Mouse (Mus musculus) urinary bladder, postnatal 4 days (tissue): ENCODE data around the gene Nadk.

Experiments used
- DNase-seq, 2 experiments: peaks; one replicate each; pipeline ENCODE4 v3.0.0; 2021 to 2022; ENCODE audit warnings: low spot score in 2 of 2

Gene Nadk

DNA sequence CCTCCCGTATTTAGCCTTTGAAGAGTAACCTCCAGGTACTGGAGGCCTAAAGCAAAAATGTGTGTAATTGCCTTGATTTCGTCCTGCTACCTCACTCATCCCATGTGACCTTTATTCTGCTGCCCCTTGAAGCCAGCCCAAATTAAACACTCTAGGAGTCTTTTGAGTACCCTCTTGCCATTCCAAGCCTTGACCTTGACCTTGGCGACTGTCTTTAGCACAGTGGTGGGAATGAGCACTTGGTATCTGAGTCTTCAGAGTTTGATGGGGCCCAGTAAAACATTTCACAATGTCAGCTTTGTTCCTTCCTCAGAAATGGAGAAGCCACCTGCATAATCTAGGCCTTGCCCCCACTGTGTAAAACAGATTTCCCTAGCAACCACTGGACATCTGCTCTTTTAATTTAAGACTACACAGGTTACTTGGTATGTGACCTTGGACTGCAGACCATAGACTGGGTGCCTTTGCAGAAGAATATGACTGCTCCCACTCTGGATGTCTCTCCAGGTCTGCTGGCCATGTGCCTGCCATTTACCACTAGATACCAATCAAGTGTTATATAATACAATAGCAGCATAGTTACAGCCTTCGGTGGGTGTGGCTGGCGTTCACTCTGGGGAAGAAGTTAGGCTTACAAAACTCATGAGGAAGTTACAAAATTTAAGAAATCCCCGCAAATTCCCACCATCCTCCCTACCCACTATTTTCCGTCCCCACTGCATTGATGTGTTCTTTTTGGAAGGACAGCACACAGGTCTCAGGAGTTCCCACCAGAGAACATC is at the start of gene Nadk:
Nadk (plus strand) TSS at position 718 of the 782 bp plus-strand sequence.
- DNase-seq: no peak

DNA sequence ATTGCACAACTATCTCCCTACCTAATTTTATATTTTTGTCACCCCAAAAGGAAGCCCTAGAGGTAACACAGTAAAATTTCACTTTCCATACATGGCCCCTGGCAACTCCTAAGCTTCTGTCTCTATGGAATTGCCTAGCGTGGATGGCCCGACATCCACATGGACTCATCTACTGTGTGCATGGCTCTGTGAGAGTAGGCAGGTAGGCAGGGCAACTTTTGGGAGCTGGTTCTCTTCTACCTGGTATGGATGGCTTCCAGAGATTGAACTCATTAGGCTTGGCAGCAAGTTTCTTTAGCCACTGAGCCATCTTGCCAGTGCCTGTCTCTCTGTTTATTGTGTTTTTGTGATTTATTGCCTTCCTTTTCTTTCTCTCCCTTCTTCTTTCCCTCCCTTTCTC is 47.4 kb upstream of the Nadk start:
- no peak for DNase-seq

DNA sequence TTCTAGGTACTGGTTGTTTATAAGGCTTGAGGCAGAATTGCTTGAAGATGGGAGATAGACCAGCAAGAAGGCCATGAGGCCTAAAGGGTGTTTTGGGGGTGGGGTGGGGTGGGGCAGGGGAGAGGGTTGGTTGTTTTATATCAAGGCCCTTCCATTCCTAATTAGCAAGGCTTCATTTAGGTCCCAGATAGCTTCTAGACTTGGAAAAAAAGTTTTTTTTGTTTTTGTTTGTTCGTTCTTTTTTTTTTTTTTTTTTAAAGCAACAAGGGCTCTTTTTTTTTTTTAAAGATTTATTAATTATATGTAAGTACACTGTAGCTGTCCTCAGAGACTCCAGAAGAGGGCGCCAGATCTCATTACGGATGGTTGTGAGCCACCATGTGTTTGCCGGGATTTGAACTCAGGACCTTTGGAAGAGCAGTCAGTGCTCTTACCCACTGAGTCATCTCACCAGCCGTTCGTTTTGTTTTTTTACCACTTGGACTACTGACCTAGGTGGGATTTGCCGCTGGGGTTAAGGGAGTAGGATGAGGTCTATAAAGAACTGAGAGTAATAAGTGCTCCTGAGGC is 44.1 kb upstream of the Nadk start:
- DNase-seq: no peak

GRCm38 (mm10) chr4:155522327-155522726 is 39.9 kb upstream of the Nadk start:
- DNase-seq: no peak

GRCm38 (mm10) chr4:155525751-155526150 is 36.4 kb upstream of the Nadk start:
- no peak for DNase-seq

- DNase-seq: no peak
Observed at GRCm38 (mm10) chr4:155529294-155529693, 32.9 kb upstream of the Nadk start.

- no peak for DNase-seq
Observed at GRCm38 (mm10) chr4:155549993-155550392, 12.2 kb upstream of the Nadk start.

DNA sequence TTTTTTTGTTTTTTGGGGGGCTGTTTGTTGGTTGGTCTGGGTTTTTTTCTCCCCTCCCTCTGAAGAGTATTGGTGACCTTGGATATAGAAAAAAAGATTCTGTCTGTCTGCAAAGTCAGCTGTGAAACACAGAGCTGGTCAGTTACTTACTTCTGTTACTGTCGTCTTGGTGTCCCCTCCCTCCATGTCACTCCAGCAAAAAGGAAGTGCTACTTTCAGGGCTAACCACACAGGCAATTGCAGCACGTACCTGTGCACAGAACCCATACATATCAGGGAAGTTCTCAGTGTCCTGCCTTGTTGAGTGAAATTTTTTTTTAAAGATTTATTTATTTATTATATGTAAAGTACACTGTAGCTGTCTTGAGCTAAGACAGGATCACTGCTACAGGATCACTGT is 11.7 kb upstream of the Nadk start:
- DNase-seq: no peak

DNA sequence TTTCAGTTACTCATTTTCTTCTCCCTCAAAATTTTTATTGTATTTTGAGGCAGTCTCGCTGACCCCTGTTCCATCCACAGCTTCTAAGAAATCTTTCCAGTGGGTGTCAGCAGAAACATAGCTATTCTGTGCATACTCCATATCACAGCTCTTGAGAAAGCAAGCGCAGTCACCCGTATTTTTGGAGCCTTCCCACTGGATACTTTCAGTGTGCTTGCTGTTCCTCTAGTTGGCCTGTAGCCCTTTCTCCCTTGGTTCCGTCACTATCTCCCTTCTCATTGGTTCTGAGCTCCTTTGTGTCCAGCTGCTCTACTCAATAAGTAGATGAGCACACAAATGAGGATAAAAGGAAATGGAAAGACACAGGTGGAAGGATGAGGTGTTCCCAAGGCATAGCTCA is 11.1 kb upstream of the Nadk start:
- no peak for DNase-seq

DNA sequence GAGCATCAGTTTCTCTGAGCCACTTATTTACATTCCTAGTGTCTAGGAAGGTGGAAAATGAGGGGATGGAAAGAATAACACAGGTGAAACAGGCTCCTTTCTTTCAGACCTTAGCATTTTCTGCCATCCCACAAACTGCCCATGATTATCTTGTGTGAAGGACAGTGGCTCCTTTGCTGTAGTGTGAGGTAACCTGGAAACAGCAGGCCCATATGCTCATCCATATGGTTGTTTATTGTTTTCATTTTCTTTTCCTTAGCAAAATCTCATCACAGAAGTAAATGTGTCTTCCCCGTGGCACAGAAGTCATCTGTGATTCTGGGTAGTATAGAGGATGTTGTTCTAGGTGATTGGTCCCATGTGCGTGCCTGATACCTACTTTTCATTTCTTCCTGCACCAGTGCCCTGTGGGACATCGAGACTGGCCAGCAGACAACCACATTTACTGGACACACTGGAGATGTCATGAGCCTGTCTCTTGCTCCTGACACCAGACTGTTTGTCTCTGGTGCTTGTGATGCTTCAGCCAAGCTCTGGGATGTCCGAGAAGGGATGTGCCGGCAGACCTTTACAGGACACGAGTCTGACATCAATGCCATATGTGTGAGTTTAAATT is 9.2 kb upstream of the Nadk start:
- no peak for DNase-seq

- DNase-seq: no peak
Observed at GRCm38 (mm10) chr4:155554880-155555279, 7.3 kb upstream of the Nadk start.

DNA sequence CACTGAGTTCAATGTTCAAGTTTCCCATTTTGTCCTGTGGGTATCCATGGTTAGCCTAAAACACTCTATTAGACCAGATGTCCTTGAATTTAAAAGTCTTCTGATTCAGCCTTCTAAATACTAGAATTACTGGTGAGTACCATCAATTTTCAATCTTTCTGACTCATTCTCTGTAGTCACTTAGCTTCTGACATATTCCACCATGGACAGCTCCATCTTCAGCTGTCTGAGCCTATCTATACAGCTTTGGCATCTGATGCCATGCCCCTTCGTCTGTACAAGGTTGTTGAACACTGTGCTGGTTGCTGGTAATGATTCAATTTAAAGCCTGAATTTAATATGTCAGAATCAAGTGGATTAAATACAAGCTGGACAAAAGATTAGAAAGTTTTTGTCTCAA is 6.7 kb upstream of the Nadk start:
- DNase-seq: no peak

DNA sequence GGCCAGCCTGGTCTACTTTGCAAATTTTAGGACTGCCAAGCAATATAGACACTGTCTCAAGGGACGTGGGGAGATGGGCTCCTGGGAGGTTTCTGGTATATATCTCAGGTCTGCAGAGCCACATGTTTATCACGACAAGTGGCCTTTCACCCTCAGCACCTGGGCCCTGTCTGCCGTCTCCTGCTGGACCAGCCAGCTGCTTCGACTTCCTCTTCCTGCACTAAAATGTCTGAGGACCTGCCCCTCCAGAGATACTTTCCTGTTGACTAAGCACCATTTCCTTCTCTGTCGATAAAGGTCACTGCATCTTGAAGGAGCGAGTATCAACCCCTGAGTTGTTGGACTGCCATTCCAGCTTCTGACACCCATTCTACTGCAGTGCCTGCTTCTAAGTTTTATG is 2.7 kb upstream of the Nadk start:
- no peak for DNase-seq

- DNase-seq: no peak
Observed at GRCm38 (mm10) chr4:155560932-155561331, 1.2 kb upstream of the Nadk start.

- DNase-seq: peak; percentile 65 to 69
Observed at GRCm38 (mm10) chr4:155562725-155563399, 684 bp downstream of the Nadk start.

DNA sequence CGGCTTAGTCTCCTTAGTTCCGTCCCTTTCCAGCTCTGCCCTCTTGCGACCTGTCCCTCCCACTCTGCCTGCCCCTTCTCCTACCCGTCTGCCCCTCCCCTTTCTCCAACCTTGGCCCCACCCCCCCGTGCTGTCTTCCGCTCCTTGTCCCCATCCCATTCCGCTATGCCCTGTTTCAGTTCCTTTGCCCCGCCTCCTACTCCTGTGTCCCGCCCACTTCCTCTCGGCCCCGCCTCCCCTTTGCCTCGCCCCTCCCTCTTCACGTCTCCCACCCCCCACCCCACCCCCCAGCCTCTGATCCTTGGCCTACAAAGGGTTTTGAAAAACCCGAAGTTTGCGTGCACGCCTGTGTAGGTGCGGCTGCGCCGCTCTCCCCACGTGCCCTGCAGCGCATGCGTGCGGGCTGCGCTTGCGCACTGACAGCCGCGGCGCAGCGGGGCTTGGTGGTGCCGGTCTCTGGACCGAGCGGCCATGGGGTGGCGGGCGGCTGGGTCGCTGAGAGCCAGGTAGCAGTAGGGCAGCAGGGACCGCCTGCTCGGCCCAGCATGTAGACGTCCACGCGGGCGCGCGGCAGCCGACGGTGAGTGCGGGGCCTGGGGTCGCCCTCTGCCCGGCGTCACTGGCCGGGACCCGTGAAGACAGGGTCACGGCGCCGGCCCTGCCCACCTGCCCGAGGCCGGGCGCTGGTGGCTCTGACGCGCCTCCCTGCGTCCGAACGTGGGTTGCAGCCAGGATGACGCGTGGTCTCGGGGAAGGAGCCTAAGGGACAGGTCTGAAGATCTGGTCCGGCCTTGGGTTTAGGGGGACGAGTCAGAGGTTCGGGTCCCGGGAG is 1.4 kb downstream of the Nadk start:
- peak; percentile 96 to 97 for DNase-seq

DNA sequence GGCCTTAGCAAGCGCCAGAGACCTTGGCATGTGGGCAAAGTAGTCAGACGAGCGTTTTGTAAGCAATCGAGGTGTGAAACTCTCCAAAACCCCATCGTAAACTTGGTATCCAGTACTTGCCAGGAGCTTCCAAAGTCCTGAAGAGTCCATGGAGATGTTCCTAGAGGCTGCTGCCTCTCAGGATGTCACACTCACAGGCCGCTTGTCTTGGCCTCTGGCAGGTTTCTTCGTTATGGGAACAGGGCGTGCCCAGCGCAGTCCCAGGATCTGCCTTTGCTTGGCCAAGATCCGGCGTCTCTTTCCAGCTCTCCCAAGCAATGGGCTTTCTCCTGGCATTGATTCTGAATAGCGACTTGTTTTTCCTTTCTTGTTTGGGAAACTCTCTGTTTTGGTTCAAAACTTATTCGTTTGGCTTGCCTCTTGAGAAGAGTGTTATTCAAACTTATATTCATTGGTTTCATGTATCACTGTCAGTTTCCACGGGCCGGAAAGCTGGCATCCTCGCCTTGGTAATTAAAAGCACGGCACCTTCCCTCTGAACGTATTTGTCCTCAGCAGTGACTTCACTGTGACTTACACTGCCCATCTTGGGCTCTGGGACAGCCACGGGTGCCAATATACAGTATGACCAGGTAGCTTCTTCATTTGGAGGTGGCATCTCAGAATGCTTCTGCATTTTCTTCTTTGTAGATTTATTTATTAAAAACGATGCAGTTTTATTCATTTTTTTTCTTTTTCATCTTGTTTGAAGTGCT is 2.3 kb downstream of the Nadk start:
- DNase-seq: peak in 1 of 2 experiments; percentile 39

- no peak for DNase-seq
Observed at GRCm38 (mm10) chr4:155566555-155566954, 4.4 kb downstream of the Nadk start.

DNA sequence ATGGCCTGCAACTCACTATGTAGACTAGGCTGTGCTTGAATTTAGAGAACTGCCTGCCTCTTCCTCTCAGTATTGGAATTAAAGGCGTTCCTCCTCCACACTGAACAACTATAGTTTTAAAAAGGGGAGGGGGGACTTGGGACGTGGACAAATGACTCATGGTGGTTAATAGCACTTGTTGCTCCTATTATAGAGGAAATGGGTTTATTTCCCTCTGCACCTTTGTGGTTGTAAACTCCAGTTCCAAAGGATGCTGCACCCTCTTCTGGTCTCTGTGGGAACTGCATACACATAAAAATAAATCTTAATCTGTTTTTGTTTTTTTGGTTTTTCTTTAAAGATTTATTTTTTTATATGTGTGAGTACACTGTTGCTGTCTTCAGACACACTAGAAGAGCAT is 6.0 kb downstream of the Nadk start:
- DNase-seq: no peak

GRCm38 (mm10) chr4:155568632-155569370 is 6.6 kb downstream of the Nadk start:
- no peak for DNase-seq
